Mouse (Mus musculus): ENCODE data around the gene Fstl3. TPM values are rescaled to one million over a fixed set of nuclear protein-coding genes. Genes with fewer than 3 reads are reported as not detected.

Gene Fstl3
- total and polyA plus RNA-seq, 2 experiments from 2014 or later = 13.2 to 28.0 TPM

GRCm38 (mm10) chr10:79762875-79763274 lies 14.2 kb upstream of the Fstl3 start:
- Histone ChIP-seq H3K9me3 (replicated peaks; ENCODE audit: control insufficient read depth, low read length) (no peaks in the 10 kb centered on the region), H3K4me3 (ENCODE audit: low read depth, low read length) (no peak overlapping the region), H3K36me3 (replicated peaks; ENCODE audit: control insufficient read depth, insufficient read depth, low read length) (peaks cover 36% of the 10 kb centered on the region), H3K27me3 (ENCODE audit: control insufficient read depth, insufficient read depth, low read length) (no peaks in the 10 kb centered on the region), H3K4me1 (ENCODE audit: control insufficient read depth, insufficient read depth) (peaks cover 31% of the 10 kb centered on the region), H3K9ac (replicated peaks; ENCODE audit: low read depth, low read length) (no peak overlapping the region), H3K4me2 (ENCODE audit: low read depth, low read length) (no peak overlapping the region), H3K27ac (ENCODE audit: low read depth) (no peak overlapping the region)
- WGBS = 78% methylated on average over 3 of the region's 3 CpGs
- TF ChIP-seq EP300 (IDR thresholded peaks at IDR 0.05; ENCODE audit: low read depth) = no peak
- ATAC-seq (ENCODE audit: insufficient read depth, low read depth) (no peak), DNase-seq (ENCODE audit: low spot score) (no peak)

GRCm38 (mm10) chr10:79764234-79764633 lies 12.8 kb upstream of the Fstl3 start:
- 47% methylated on average over 7 of the region's 7 CpGs for WGBS
- H3K27me3 ChIP-seq (ENCODE audit: control insufficient read depth, insufficient read depth, low read length) = no peaks in the 10 kb centered on the region
- peaks cover 22% of the 10 kb centered on the region for H3K36me3 ChIP-seq (replicated peaks; ENCODE audit: control insufficient read depth, insufficient read depth, low read length)
- H3K27ac ChIP-seq (ENCODE audit: low read depth) = peak overlapping the region; percentile 18; the same call in 1 of the 2 replicates
- no peak for TF ChIP-seq EP300 (IDR thresholded peaks at IDR 0.05; ENCODE audit: low read depth)
- no peak for TF ChIP-seq CTCF (IDR thresholded peaks at IDR 0.05; ENCODE audit: low read depth)
- peak overlapping the region; percentile 9; the same call in 1 of the 2 replicates for H3K9ac ChIP-seq (replicated peaks; ENCODE audit: low read depth, low read length)
- H3K4me3 ChIP-seq (ENCODE audit: low read depth, low read length) = no peak overlapping the region
- ATAC-seq (ENCODE audit: insufficient read depth, low read depth) = no peak
- no peak for DNase-seq (ENCODE audit: low spot score)
- H3K4me2 ChIP-seq (ENCODE audit: low read depth, low read length) = no peak overlapping the region
- H3K4me1 ChIP-seq (ENCODE audit: control insufficient read depth, insufficient read depth) = peaks cover 31% of the 10 kb centered on the region
- H3K9me3 ChIP-seq (replicated peaks; ENCODE audit: control insufficient read depth, low read length) = no peaks in the 10 kb centered on the region

- TF ChIP-seq CTCF (IDR thresholded peaks at IDR 0.05; ENCODE audit: low read depth) = no peak
- no peak for TF ChIP-seq EP300 (IDR thresholded peaks at IDR 0.05; ENCODE audit: low read depth)
- WGBS = 79% methylated on average over 2 of the region's 2 CpGs
- Histone ChIP-seq H3K4me3 (ENCODE audit: low read depth, low read length) (no peak overlapping the region), H3K4me1 (ENCODE audit: control insufficient read depth, insufficient read depth) (peaks cover 31% of the 10 kb centered on the region), H3K4me2 (ENCODE audit: low read depth, low read length) (peak overlapping the region; percentile 77; the same call in 1 of the 2 replicates), H3K27ac (ENCODE audit: low read depth) (no peak overlapping the region), H3K36me3 (replicated peaks; ENCODE audit: control insufficient read depth, insufficient read depth, low read length) (peaks cover 20% of the 10 kb centered on the region), H3K9me3 (replicated peaks; ENCODE audit: control insufficient read depth, low read length) (no peaks in the 10 kb centered on the region), H3K9ac (replicated peaks; ENCODE audit: low read depth, low read length) (peak overlapping the region; percentile 87), H3K27me3 (ENCODE audit: control insufficient read depth, insufficient read depth, low read length) (no peaks in the 10 kb centered on the region)
- ATAC-seq (ENCODE audit: insufficient read depth, low read depth) (no peak), DNase-seq (ENCODE audit: low spot score) (no peak)
Observed at GRCm38 (mm10) chr10:79765228-79765745, 11.8 kb upstream of the Fstl3 start.

GRCm38 (mm10) chr10:79766001-79766507 lies 11.0 kb upstream of the Fstl3 start:
- Histone ChIP-seq H3K36me3 (replicated peaks; ENCODE audit: control insufficient read depth, insufficient read depth, low read length) (peaks cover 13% of the 10 kb centered on the region), H3K9ac (replicated peaks; ENCODE audit: low read depth, low read length) (peak overlapping the region; percentile 87), H3K4me2 (ENCODE audit: low read depth, low read length) (peak overlapping the region; percentile 77), H3K9me3 (replicated peaks; ENCODE audit: control insufficient read depth, low read length) (no peaks in the 10 kb centered on the region), H3K4me1 (ENCODE audit: control insufficient read depth, insufficient read depth) (peaks cover 31% of the 10 kb centered on the region), H3K4me3 (ENCODE audit: low read depth, low read length) (peak overlapping the region; percentile 88), H3K27me3 (ENCODE audit: control insufficient read depth, insufficient read depth, low read length) (no peaks in the 10 kb centered on the region), H3K27ac (ENCODE audit: low read depth) (peak overlapping the region; percentile 91)
- DNase-seq (ENCODE audit: low spot score) (no peak), ATAC-seq (ENCODE audit: insufficient read depth, low read depth) (no peak)
- WGBS = 6% methylated on average over 15 of the region's 16 CpGs
- TF ChIP-seq CTCF (IDR thresholded peaks at IDR 0.05; ENCODE audit: low read depth) (no peak), EP300 (IDR thresholded peaks at IDR 0.05; ENCODE audit: low read depth) (no peak)

GRCm38 (mm10) chr10:79766508-79767325 lies 10.4 kb upstream of the Fstl3 start, which contains the start of gene Rnf126:
Gene Rnf126 (minus strand): TSS chr10:79766952.
- under 1% methylated on average over 95 of the region's 101 CpGs for WGBS
- TF ChIP-seq CTCF (IDR thresholded peaks at IDR 0.05; ENCODE audit: low read depth) (no peak), EP300 (IDR thresholded peaks at IDR 0.05; ENCODE audit: low read depth) (no peak)
- peak within 1 kb of the TSS; percentile 87 for H3K9ac ChIP-seq (replicated peaks; ENCODE audit: low read depth, low read length)
- H3K4me1 ChIP-seq (ENCODE audit: control insufficient read depth, insufficient read depth) = peaks cover 31% of the 10 kb centered on the region
- DNase-seq (ENCODE audit: low spot score) (peak; percentile 98), ATAC-seq (ENCODE audit: insufficient read depth, low read depth) (peak; percentile 93)
- peaks cover 6% of the 10 kb centered on the region for H3K36me3 ChIP-seq (replicated peaks; ENCODE audit: control insufficient read depth, insufficient read depth, low read length)
- H3K27me3 ChIP-seq (ENCODE audit: control insufficient read depth, insufficient read depth, low read length) = no peaks in the 10 kb centered on the region
- peak within 1 kb of the TSS; percentile 88 for H3K4me3 ChIP-seq (ENCODE audit: low read depth, low read length)
- peak within 1 kb of the TSS; percentile 77 for H3K4me2 ChIP-seq (ENCODE audit: low read depth, low read length)
- no peaks in the 10 kb centered on the region for H3K9me3 ChIP-seq (replicated peaks; ENCODE audit: control insufficient read depth, low read length)
- peak within 1 kb of the TSS; percentile 91 for H3K27ac ChIP-seq (ENCODE audit: low read depth)

All from heart, postnatal 0 days (tissue).